Mouse (Mus musculus) neural tube, embryonic 13.5 days (tissue): ENCODE data around the gene Ifrd2. TPM values are rescaled to one million over a fixed set of nuclear protein-coding genes. Genes with fewer than 3 reads are reported as not detected.

ENCODE experiments used
- ATAC-seq: fragments of 200-750 bp; cut with Nextera tagmentation; 2 replicates; pipeline ENCODE4 v1.8.0; 2017; ENCODE audit warnings: low read depth, mild to moderate bottlenecking, moderate TSS enrichment, moderate library complexity
- H3K27ac ChIP-seq: fragments of 300-500 bp; sonication (generic); replicated peaks from 2 replicates; pipeline ENCODE4 v1.5.1; 2015; ENCODE audit warnings: moderate library complexity, mild to moderate bottlenecking, inconsistent platforms
- H3K27me3 ChIP-seq: fragments of 300-500 bp; sonication (generic); 2 replicates; pipeline ENCODE4 v1.6.1; 2015; ENCODE audit warnings: mild to moderate bottlenecking, inconsistent platforms
- H3K36me3 ChIP-seq: fragments of 300-500 bp; sonication (generic); 2 replicates; pipeline ENCODE4 v1.6.1; 2015; ENCODE audit warnings: mild to moderate bottlenecking, inconsistent platforms
- H3K4me1 ChIP-seq: fragments of 300-500 bp; sonication (generic); replicated peaks from 2 replicates; pipeline ENCODE4 v1.6.1; 2015; ENCODE audit warnings: inconsistent platforms
- H3K4me2 ChIP-seq: fragments of 300-500 bp; sonication (generic); 2 replicates; pipeline ENCODE4 v1.6.1; 2015; ENCODE audit warnings: inconsistent platforms, mild to moderate bottlenecking, moderate library complexity
- H3K4me3 ChIP-seq: fragments of 300-500 bp; sonication (generic); 2 replicates; pipeline ENCODE4 v1.5.1; 2015; ENCODE audit warnings: mild to moderate bottlenecking, inconsistent platforms
- H3K9ac ChIP-seq: fragments of 300-500 bp; sonication (generic); 2 replicates; pipeline ENCODE4 v1.6.1; 2015; ENCODE audit warnings: moderate library complexity, mild to moderate bottlenecking, inconsistent platforms
- H3K9me3 ChIP-seq: fragments of 300-500 bp; sonication (generic); 2 replicates; pipeline ENCODE4 v1.6.1; 2016; ENCODE audit warnings: inconsistent platforms
- WGBS: fragments of 180-500 bp; shearing (Covaris S2); methylation state at CpG from one replicate; pipeline ENCODE4 v1.1.7; 2015; 5-methylcytosine and 5-hydroxymethylcytosine counted together
- polyA plus RNA-seq: library from polyadenylated mRNA; unstranded; fragments of >200 nt; fragmentation: Nextera tagmentation; extraction: Ambion mirVana; gene quantifications from 2 replicates; pipeline ENCODE4 v1.2.1, GENCODE M21; 2015

Ifrd2 gene
- polyA plus RNA-seq, 1 experiment from 2014 or later = 13.5 TPM

DNA sequence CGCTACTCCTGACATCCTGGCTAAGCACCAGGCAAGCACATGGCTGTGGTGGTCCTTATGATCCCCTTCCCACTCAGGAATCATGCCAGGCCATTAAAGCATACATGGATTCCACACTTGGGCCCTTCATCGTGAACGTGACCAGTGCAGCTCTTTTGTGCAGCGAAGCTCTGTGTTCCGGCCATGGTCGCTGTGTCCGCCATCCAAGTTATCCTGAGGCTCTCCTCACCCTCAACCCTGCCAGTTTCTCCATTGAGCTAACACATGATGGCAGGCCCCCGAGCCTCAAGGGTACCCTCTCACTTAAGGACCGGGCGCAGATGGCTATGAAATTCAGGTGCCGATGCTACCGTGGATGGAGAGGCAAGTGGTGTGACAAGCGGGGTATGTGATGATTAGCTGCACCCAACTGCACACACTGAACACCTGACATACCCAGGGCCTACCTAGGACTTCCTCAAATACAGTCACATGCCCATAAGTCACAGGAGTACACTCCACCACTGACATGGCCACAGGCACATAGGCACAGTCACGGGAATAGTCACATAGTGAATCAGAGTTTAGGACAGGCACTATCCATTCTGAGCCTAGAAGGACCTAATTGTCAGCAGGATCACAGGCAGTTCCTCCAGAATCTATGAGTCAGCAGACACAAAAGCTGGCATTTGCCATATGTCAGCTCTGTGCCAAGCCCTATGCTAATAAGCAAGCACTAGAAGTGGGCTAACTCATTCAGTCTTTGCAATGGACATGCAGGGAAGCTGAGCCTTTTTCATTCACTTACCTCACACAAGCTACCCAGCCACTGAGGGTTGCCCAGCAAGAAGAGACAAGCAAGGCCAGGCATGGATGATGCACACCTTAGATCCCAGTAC is 8.2 kb upstream of the Ifrd2 start:
- H3K4me2 ChIP-seq = peak overlapping the region; percentile 97; the same call in 1 of the 2 replicates
- no peak for ATAC-seq
- H3K27me3 ChIP-seq = no peaks in the 10 kb centered on the region
- peaks cover 51% of the 10 kb centered on the region for H3K4me1 ChIP-seq
- WGBS = 90% methylated on average over 14 of the region's 14 CpGs
- H3K9me3 ChIP-seq = no peaks in the 10 kb centered on the region
- peak overlapping the region; percentile 88; the same call in 1 of the 2 replicates for H3K27ac ChIP-seq
- peaks cover 25% of the 10 kb centered on the region for H3K36me3 ChIP-seq
- H3K4me3 ChIP-seq = no peak overlapping the region
- H3K9ac ChIP-seq = peak overlapping the region; percentile 85; the same call in 1 of the 2 replicates

DNA sequence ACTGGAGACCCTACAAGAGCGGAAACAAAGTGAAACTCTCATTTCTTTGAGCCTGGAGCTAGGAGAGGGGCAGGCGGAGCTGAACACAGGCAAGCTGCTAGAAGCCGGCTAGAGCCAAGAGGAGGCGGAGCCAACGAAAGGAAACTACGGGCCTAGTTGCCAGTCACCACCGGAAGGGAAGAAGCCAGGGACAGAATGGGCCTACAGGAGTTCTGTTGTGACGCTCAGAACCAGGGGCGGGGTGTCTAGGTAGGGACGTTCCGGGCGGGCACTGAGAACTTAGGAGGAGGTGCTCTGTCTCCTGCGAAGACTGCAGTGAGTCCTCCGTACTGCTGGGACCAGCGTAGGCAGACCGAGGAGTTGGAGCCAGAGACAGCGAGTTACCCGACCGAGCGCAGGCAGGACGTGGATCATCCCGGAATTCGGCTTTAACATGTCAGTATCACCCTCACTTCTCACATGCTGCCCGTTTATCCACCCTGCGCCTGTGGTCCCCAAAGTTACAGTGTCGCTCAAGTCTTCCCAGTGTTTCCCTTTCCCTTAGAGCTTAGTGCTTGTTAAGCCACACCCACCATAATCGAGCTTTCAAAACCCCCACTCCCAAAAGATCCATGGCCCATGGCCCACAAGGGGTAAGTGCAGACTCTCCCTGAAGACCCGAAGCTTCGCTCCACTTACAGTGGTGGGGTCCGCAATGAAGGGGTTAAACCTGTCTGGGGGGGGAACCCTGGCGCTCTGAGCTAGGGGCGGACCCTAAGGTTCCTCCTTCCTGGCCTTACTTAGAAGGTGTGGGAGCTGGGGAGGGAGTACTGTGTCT is 6.7 kb upstream of the Ifrd2 start, which contains the start of gene Hyal3:
TSS of gene Hyal3 (plus strand) at position 318 of the 817 bp plus-strand sequence.
- H3K4me3 ChIP-seq = peak within 1 kb of the TSS; percentile 63
- H3K9me3 ChIP-seq = no peaks in the 10 kb centered on the region
- H3K27ac ChIP-seq = peak within 1 kb of the TSS; percentile 88
- H3K27me3 ChIP-seq = no peaks in the 10 kb centered on the region
- under 1% methylated on average over 32 of the region's 32 CpGs for WGBS
- H3K4me2 ChIP-seq = peak within 1 kb of the TSS; percentile 97
- H3K4me1 ChIP-seq = peaks cover 50% of the 10 kb centered on the region
- peak; percentile 73 for ATAC-seq
- peaks cover 16% of the 10 kb centered on the region for H3K36me3 ChIP-seq
- peak within 1 kb of the TSS; percentile 85 for H3K9ac ChIP-seq

DNA sequence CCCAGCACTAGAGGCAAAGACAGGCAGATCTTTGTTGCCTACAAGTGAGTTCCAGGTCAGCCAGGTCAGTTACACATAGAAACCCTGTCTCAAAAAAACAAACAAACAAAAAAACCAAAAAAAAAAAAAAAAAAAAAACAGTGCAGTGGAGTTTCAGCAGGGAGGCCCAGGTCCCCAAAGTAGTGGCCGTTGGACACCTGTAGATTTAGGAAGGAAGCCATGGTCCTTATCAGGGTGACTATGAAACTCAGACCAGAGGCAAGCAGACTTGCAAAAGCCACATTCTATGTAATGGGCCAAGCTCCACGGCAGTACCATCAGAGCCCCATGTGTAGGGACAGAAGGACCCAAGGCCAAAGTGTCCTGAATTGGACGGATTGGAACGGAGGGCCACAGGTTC is 5.9 kb upstream of the Ifrd2 start:
- peaks cover 16% of the 10 kb centered on the region for H3K36me3 ChIP-seq
- peak overlapping the region; percentile 63 for H3K4me3 ChIP-seq

DNA sequence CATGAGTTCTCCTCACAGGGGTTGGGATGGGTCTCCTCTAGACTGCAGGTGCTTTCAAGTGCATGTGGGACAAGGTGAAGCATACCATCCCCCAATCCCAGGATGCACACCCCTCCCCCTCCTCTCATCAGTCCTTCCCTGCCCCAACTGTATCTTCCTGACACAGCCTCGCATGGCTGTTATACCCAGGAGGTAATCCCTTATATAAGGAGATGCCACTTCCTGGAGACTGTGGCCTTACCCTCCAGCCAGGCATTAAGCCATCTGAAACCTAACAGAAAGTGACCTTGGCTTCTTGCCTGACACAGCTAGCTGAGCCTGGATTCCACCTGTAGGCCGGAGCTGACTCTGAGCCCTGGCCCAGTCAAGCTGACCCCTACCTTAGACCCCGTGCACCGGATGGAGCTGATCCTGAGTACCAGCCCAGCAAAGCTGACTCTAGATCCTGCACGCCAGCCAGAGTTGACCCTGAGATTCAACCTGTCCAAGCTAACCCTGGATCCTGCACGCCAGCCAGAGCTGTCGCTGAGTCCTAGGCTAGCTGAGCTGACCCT is 4.9 kb upstream of the Ifrd2 start:
- Histone ChIP-seq H3K4me2 (no peak overlapping the region), H3K27ac (no peak overlapping the region), H3K9ac (0 out of 2 replicates have a peak overlapping the region, but pooled peaks have one; percentile 85), H3K9me3 (no peaks in the 10 kb centered on the region), H3K4me3 (no peak overlapping the region), H3K4me1 (peaks cover 32% of the 10 kb centered on the region), H3K36me3 (peaks cover 16% of the 10 kb centered on the region), H3K27me3 (no peaks in the 10 kb centered on the region)
- 92% methylated on average over 7 of the region's 7 CpGs for WGBS
- no peak for ATAC-seq

More for the DNA sequence above, 5.9 kb upstream of the Ifrd2 start:
- H3K27ac ChIP-seq = peak overlapping the region; percentile 88; the same call in 1 of the 2 replicates
- H3K4me2 ChIP-seq = peak overlapping the region; percentile 97
- no peaks in the 10 kb centered on the region for H3K27me3 ChIP-seq
- ATAC-seq = no peak
- WGBS = 82% methylated on average over 4 of the region's 4 CpGs
- no peaks in the 10 kb centered on the region for H3K9me3 ChIP-seq
- H3K4me1 ChIP-seq = peaks cover 41% of the 10 kb centered on the region
- H3K9ac ChIP-seq = peak overlapping the region; percentile 85

DNA sequence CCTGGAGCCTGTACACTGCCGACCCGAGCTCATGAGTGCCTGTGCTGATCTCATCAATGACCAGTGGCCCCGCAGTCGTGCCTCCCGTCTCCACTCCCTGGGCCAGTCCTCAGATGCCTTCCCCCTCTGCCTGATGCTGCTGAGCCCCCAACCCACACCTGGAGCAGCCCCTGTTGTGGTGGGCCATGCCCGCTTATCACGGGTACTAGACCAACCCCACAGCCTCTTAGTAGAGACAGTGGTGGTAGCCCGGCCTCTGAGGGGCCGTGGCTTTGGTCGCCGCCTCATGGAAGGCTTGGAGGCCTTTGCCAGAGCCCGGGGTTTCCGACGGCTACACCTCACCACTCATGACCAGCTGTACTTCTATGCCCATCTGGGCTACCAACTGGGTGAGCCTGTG is 4.3 kb upstream of the Ifrd2 start:
- 93% methylated on average over 14 of the region's 14 CpGs for WGBS
- H3K27ac ChIP-seq = no peak overlapping the region
- ATAC-seq = no peak

DNA sequence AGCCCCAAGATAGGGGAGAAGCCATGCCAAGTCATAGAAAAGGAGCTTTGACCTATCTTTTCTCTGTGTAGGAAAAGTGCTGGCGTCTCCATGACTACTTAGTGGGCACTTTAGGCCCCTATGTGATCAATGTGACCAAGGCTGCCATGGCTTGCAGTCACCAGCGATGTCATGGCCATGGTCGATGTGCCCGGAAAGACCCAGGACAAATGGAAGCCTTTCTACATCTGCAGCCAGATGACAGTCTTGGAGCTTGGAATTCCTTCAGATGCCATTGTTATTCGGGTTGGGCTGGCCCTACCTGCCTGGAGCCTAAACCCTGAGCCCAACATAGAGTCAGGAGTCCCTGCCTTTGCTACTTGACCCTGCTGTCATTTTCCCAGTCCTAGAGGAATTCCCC is 938 bp upstream of the Ifrd2 start:
- no peak overlapping the region for H3K4me3 ChIP-seq
- no peak for ATAC-seq

More for the DNA sequence above, 4.3 kb upstream of the Ifrd2 start:
- Histone ChIP-seq H3K9ac (no peak overlapping the region), H3K4me2 (no peak overlapping the region), H3K36me3 (peaks cover 16% of the 10 kb centered on the region), H3K4me1 (peaks cover 36% of the 10 kb centered on the region), H3K27me3 (no peaks in the 10 kb centered on the region), H3K9me3 (no peaks in the 10 kb centered on the region), H3K4me3 (no peak overlapping the region)

DNA sequence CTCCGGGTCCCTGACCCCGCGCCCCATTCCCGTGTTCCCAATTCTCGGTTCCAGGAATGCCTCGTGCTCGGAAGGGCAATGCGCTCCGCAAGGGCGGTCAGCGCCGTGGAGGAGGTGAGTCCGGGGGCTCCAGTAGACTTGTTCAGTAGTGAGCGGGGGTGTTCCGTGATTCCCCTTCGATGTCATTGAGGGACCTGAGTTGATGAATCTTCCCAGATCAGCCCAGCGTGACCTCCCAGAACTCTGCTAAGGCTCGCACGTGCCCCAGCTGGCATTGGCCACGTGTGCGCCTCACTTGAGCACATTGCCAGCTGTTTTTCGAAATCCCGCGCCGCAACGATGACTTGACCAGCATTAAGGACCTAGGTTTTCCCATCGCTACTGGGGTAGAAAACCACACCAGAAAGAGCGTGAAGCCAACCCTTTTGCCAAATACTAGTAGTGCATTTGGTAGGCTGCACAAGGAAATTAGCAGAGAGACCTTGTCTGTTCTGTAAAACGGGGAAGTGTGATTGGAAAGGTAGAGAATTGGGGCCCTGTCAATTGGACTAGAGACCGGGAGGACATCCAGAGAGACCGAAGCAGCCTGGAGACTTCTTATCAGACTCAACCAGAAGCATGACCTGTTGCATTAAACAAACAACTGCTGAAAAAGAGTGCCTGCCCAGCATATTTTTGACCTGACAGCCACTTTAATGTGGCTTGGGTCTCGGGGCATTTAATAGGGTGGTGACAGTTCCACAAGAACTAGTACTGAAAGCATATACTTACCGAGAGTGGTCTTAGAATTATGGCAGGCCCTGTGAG is 594 bp downstream of the Ifrd2 start:
- H3K4me1 ChIP-seq = peaks cover 15% of the 10 kb centered on the region
- ATAC-seq = peak; percentile 46; the same call in 1 of the 2 replicates
- no peaks in the 10 kb centered on the region for H3K9me3 ChIP-seq
- peak overlapping the region; percentile 64 for H3K4me3 ChIP-seq
- no peak overlapping the region for H3K27ac ChIP-seq
- peak overlapping the region; percentile 79 for H3K4me2 ChIP-seq
- H3K9ac ChIP-seq = peak overlapping the region; percentile 65
- H3K27me3 ChIP-seq = no peaks in the 10 kb centered on the region
- H3K36me3 ChIP-seq = peaks cover 45% of the 10 kb centered on the region
- 6% methylated on average over 33 of the region's 33 CpGs for WGBS

More for the DNA sequence above, 938 bp upstream of the Ifrd2 start:
- no peaks in the 10 kb centered on the region for H3K9me3 ChIP-seq
- H3K4me1 ChIP-seq = peaks cover 20% of the 10 kb centered on the region
- H3K9ac ChIP-seq = no peak overlapping the region
- H3K27ac ChIP-seq = no peak overlapping the region
- no peaks in the 10 kb centered on the region for H3K27me3 ChIP-seq
- H3K36me3 ChIP-seq = peaks cover 37% of the 10 kb centered on the region
- 88% methylated on average over 5 of the region's 5 CpGs for WGBS
- H3K4me2 ChIP-seq = no peak overlapping the region; the same call in 1 of the 2 replicates

DNA sequence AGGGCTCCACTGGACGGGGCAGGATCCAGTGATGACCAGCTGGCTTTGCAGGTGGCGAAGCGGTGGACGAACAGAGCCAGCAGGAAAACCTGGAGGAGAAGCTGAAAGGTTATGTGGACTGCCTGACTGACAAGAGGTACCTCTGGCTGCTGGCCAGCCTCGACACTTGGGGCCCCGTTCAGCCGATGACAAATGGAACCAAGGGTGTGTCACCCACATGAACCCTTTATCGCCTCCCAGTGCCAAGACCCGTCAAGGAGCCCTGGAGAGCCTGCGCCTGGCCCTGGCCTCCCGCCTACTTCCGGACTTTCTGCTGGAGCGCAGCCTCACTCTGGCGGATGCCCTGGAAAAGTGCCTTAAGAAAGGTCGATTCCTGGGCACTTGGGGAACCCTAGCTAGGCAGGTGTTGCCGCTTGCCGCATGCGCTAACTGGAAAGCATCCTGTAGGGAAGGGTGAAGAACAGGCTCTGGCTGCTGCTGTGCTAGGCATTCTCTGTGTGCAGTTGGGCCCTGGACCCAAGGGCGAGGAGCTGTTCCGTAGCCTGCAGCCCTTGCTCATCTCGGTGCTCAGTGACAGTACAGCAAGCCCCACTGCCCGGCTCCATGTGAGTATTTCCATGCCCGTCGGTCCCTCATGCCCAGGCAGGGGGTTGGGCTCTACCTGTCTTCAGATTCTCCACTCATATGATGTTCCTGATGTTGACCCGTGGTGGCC is 2.8 kb downstream of the Ifrd2 start:
- peaks cover 27% of the 10 kb centered on the region for H3K4me1 ChIP-seq
- no peaks in the 10 kb centered on the region for H3K9me3 ChIP-seq
- no peak overlapping the region for H3K4me3 ChIP-seq
- no peak for ATAC-seq
- H3K27me3 ChIP-seq = no peaks in the 10 kb centered on the region
- H3K4me2 ChIP-seq = no peak overlapping the region
- no peak overlapping the region for H3K9ac ChIP-seq
- H3K36me3 ChIP-seq = peaks cover 49% of the 10 kb centered on the region
- no peak overlapping the region for H3K27ac ChIP-seq
- WGBS = 95% methylated on average over 25 of the region's 25 CpGs

DNA sequence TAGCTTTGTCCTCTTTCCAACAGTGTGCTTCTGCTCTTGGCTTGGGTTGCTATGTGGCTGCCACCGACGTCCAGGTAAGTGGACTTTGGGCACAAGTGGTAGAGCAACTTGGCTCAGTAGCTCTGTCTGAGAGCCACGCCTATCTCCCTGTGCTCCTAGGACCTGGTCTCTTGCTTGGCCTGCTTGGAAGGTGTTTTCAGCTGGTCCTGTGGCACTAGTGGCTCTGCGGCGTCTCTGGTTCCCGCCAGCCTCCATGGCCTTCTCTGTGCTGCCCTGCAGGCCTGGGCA is 3.3 kb downstream of the Ifrd2 start:
- Histone ChIP-seq H3K4me1 (peaks cover 27% of the 10 kb centered on the region), H3K4me2 (no peak overlapping the region), H3K9ac (no peak overlapping the region), H3K4me3 (no peak overlapping the region), H3K36me3 (peaks cover 49% of the 10 kb centered on the region), H3K9me3 (no peaks in the 10 kb centered on the region), H3K27me3 (no peaks in the 10 kb centered on the region), H3K27ac (no peak overlapping the region)
- no peak for ATAC-seq
- WGBS = 96% methylated on average over 6 of the region's 6 CpGs

DNA sequence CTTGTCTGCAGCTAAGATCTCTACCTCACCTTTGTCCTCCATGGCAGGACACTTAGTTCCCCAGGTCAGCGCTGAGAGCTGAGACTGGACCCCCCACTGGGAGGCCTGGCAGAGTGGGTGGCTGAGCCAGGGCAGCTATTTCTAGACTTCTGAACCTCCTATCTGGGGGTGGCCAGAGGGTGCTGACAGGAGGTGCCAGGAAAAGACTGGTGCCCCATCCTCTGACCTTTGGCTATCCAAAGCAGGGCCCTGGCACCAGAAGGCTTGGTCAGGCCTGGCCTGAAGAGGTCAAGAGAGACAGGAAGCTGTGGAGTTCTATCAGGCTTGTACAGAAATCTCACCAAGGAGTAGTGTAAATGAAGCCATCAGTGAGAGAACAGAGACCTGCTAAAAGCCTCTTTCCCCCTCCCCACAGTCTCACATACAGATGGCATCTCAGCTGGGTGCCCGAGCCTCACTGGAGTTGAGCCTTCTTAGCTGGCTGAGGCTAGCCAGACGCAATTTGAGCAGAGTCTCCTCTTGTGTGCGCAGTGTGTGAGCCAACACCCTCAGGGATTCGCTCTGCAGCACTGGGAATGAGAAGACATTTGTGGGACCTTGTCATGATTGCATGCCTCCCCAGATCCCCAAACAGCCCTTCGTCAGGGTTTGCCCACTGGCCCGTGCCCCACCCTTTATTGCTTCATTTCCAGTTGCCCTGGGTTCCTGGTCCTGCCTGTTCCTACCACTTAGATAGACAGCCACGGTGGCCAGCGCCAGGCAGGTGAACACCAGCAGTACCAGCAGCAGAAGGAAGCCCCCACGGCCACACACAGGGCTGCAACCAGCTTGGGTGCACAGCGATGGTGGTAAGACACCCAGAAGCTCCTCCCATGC is 5.9 kb downstream of the Ifrd2 start:
- 80% methylated on average over 11 of the region's 11 CpGs for WGBS

More for the DNA sequence above, 5.9 kb downstream of the Ifrd2 start:
- no peaks in the 10 kb centered on the region for H3K27me3 ChIP-seq
- no peaks in the 10 kb centered on the region for H3K9me3 ChIP-seq
- no peak overlapping the region for H3K4me3 ChIP-seq
- H3K4me1 ChIP-seq = peaks cover 22% of the 10 kb centered on the region
- no peak overlapping the region for H3K4me2 ChIP-seq
- H3K36me3 ChIP-seq = peaks cover 49% of the 10 kb centered on the region
- H3K9ac ChIP-seq = peak overlapping the region; percentile 39
- H3K27ac ChIP-seq = 0 out of 2 replicates have a peak overlapping the region, but pooled peaks have one; percentile 7
- ATAC-seq = no peak
